Mouse (Mus musculus) cerebellum, postnatal 14 days (tissue): ENCODE measurements around the gene Camkk2.
A peak's percentile ranks its signal among the peaks of the same experiment; 100 is the strongest.

Experiments
- DNase-seq, 2 experiments: peaks; one replicate each; pipeline ENCODE4 v3.0.0; 2021; ENCODE audit warnings: mixed read lengths in 2 of 2

Gene Camkk2

GRCm38 (mm10) chr5:122779277-122779834, at the start of gene Camkk2:
Gene Camkk2, minus strand, starts transcription at chr5:122779409.
- DNase-seq: peak; percentile 87 to 91

GRCm38 (mm10) chr5:122825099-122825498, 45.9 kb upstream of the Camkk2 start:
- DNase-seq: no peak

GRCm38 (mm10) chr5:122824450-122824849, 45.2 kb upstream of the Camkk2 start:
- DNase-seq: no peak

DNA sequence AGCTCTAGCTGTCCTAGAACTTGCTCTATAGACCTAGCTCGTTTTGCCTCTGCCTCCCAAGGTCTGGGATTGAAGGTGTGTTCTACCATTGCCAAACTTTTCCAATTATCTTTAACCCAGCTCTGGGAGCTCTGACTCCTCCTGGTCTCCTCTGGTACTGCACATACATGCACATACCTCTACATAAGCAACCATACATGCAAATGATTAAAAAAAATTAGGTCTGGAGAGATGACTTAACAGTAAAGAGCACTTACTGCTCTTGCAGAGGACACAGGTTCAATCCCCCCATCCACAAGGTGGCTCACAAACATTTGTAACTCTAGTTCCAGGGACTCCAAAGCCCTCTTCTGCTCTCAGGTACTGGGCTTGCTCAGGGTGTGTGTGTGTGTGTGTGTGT, 44.8 kb upstream of the Camkk2 start:
- no peak for DNase-seq

GRCm38 (mm10) chr5:122822441-122822840, 43.2 kb upstream of the Camkk2 start:
- DNase-seq: no peak

DNA sequence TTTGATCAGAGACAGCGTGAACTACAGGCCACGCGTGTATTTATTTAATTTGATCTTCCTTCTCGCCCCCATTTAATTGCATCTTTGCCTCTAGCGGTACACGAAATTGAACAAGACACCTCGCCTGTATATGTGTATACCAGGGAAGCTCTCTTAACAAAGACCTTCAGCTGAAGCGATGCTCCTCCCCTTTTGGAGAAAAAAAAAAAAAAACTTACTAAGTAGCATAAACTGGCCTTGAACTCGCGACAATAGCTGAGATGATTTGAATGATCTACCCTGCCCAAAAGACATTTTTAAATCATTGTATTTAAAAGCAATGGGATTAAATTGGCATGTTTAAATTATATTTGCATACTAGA, 42.3 kb upstream of the Camkk2 start:
- no peak for DNase-seq

DNA sequence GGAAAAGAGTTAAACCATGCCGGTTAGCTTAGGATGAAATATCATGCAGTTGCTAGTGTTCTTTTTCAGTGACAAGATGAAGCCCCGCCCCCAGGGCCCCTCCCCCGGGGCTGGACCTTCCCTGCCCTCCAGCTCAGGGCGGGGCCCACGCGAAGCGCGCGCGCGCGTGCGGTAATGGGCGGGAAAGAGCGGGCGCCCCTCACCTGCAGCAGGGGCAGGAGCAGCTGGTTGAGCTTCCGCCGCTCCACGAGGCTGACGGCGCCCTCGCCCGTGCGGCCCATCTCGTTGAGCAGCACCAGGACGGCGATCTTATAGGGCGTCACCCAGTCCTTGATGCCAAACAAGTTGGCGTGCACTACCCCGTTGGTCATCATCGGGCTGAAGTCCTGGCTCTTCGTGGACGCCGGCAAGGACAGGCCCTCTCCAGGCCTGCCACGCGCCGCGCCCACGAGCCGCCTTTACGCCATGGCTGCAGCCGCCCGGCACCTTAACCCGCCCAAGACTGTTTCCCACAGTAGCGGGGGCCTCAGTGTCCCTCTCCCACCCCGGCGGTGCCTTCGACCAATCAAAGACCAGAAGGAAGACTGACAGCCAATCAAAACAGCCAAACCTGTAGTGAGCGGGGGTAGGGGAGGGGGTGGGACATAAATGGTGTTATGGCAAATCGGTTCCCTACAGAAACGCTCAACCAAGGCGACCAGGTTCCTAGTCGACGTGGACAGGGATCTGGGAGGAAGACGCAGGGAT, 41.7 kb upstream of the Camkk2 start, which contains the start of gene Anapc5:
Gene Anapc5, minus strand, starts transcription at position 563 of the 747 bp plus-strand sequence.
- DNase-seq: peak; percentile 93

DNA sequence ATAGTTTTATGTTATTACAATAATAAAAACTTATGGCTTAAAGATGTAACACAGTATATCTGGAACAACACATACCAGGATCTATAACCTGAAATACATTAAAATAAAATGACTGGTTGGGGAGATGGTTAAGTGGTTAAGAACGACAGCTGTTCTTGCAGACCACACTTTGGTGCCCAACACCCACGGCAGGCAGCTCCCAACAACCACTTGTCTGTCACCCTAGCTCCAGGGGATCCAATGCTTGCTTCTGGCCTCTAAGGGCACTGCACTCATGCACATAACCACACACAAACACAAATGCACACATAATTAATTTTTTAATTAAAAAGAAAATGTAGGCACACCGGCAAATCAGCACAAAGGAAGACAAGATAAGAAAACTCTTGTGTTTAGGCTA, 33.5 kb upstream of the Camkk2 start:
- no peak for DNase-seq

DNA sequence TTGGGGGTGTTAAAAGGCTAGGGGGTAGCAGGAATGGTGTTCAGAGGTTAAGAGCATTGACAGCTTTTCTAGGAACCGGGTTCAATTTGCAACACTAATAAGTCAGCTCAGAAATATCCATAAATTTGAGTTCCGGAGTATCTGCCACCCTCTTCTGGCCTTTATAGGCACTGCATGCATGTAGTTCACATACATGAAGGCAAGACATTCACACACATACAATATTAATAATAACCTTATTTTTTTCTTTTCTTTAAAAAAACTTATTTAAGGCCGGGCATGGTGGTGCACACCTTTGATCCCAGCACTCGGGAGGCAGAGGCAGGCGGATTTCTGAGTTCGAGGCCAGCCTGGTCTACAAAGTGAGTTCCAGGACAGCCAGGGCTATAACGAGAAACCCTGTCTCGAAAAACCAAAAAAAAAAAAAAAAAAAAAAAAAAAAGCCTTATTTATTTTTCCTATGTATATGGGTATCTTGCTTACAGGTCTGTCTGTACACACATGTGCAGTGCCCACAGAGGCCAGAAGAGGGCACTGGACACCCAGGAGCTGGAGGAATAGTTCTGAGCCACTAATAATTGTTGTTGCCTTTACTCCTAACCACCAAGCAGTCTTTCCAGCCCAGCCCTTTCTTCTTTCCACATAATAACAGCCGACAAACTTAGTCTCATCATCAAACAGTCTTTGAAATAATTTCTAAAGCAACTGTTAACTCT, 32.3 kb upstream of the Camkk2 start:
- peak; percentile 85 to 90 for DNase-seq

DNA sequence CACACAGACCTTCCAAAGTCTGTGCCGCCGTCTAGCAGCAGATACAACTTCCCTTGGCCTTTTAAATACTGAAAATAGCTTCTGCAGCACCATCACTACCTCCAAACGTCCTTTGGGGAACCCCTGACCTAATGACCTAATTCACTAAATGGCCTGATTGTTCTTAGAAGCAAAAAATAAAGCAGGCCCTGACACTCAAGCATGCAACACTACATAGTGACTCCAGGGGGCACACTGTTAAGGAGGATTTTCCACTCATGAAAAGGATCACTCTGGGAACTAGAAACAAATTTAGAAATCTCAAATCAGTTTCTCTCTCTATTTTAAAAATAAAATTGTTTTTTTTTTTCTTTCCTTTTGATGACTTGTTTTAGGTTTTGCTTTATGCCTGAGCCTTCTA, 26.3 kb upstream of the Camkk2 start:
- DNase-seq: no peak

GRCm38 (mm10) chr5:122802706-122803105, 23.5 kb upstream of the Camkk2 start:
- no peak for DNase-seq

DNA sequence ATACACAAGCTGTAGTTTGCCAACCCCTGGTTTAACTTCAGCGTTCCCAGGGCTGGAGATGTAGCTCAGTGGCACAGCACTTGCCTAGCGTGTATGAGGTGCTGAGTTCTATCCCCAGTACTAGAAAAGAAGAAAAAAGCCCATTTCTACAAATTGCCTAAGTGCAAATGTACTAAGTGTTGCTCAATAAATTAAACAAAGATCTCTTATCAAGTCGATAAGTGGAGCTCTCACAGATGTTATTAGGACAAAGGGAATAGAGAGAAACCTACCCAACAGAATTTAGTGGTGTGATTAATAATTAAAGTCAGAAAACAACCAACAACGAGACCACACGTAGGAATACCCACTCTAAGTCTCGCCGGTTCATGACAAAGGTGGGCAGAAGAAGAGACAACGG, 22.5 kb upstream of the Camkk2 start:
- DNase-seq: no peak

DNA sequence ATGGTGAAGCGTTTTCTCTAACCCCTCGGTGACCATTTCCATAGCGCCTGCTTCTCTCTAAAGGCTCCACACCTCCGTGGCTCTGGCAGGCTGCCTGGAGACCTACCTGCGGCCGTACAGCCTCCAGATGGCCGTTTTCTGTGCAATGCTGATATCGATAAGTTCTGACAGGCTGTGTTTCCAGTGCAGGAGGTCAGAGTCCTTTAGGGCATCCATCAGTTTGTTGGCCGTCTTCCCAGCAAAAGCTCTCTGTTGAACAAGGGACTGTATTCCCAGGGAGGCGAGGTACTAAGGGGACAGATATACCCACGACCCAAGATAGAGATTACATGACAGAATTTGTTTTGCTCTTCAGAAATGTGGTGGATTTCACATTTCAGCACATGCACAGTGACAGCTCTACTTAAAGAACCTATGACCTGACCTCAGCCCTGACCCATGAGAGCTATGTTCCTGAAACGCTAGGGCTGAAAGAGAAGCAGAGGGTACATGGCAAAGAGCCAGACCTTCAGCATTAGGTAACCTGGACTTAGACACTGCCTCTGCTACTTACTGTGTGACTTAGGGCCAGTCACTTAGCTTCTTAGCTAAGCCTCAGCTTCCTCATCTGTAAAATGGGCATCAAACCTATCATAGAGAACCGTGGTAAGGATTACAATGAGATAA, 21.3 kb upstream of the Camkk2 start:
- DNase-seq: peak; percentile 90

- DNase-seq: peak in 1 of 2 experiments; percentile 75
These were observed 20.5 kb upstream of the Camkk2 start for GRCm38 (mm10) chr5:122799379-122800344.

GRCm38 (mm10) chr5:122798557-122799378, 19.6 kb upstream of the Camkk2 start:
- peak; percentile 90 to 94 for DNase-seq

- DNase-seq: no peak
These were observed 18.7 kb upstream of the Camkk2 start for GRCm38 (mm10) chr5:122797866-122798265.

- DNase-seq: no peak
These were observed 9.5 kb upstream of the Camkk2 start for GRCm38 (mm10) chr5:122788696-122789095.

GRCm38 (mm10) chr5:122786035-122786819, 7.0 kb upstream of the Camkk2 start:
- no peak for DNase-seq

- no peak for DNase-seq
These were observed 4.7 kb upstream of the Camkk2 start for GRCm38 (mm10) chr5:122783726-122784406.

DNA sequence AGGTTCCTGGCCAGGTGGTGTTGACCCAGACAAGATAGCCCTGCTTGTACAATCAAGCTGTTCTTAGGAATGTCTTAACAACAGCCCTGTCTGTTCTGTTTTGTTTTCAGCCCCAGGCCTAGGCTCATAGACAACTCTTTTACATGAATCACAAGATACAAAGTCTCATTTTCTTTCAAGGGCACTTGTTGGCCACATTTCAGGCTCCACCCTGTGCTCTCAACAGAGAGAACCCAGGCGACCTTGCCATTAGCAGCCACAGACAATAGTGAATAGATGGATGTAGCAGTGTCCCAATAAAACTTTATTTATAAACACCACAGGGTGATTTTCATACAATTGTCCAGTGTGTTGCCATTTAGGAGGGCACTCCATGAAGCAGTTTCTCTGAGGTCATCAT, 2.9 kb upstream of the Camkk2 start:
- DNase-seq: no peak
